Mouse (Mus musculus): ENCODE measurements around the gene Krtap9-1.
"Not testable (repeated sequence)": the region's sequence is repeated elsewhere in the genome, so short reads cannot be mapped to it uniquely, and the experiment has no call there.

Gene Krtap9-1

DNA sequence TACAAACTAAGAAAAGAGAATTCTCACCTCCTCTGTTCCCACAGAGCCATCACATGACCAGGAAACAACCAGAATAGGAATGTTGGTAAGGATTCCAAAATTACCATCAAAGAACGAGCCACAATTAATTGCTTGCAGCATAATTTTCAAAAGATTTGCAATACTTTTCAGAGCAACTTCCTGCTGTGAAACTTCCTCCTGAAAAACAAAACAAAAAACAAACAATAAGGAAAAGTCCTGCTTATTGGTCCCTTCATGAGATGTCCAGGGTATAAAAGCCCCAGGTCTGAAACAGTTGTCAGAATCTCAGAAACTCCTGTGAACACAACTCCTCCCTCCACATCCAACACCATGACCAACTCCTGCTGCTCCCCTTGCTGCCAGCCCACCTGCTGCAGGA, at the start of gene Krtap9-1:
Gene Krtap9-1, plus strand, starts transcription at position 301 of the 400 bp plus-strand sequence.
- not testable (repeated sequence) for DNase-seq

DNA sequence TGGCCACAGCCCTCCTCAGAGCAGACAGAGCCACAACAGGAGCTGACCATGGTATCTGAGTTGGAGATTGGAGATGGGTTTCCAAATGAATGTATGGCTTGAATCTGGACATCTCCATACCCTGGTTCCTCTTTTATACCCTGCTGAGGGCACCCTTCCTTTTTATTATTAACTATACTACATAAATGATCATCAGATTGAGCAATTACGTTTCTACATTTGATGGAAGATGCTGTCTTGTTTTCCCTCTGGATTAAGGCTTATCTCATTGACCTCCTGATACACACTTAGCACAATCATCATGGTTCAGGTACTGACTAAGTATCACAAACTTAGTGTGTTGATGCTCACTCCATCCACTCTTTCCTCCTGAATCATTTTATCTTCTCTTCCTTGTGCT, 35.2 kb upstream of the Krtap9-1 start, which contains the start of gene 2300003K06Rik:
Gene 2300003K06Rik, minus strand, starts transcription at position 101 of the 400 bp plus-strand sequence.
- DNase-seq: no peak

- DNase-seq: no peak
These were observed 31.0 kb upstream of the Krtap9-1 start for GRCm38 (mm10) chr11:99842185-99842584.

- DNase-seq: no peak
These were observed 26.4 kb upstream of the Krtap9-1 start for GRCm38 (mm10) chr11:99846746-99847145.

DNA sequence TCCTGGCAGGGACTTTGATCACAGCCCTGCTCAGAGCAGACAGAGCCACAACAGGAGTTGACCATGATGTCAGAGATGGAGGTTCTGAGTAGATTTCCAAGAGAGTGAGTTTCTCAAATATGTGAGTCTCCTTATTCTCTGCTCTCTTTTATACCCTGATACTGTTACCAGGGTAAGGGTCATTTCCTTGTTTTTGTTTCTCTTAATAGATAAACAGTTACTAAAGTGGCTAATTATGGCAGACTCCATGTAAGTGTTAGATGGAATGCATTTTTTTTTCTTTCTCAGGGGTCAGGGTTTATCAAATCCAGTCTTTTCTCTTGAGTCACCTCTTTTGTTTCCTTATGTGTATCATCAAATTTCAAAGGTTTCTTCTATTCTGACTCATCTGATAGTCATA, 21.7 kb upstream of the Krtap9-1 start, which contains the start of gene Krtap4-16:
Gene Krtap4-16, minus strand, starts transcription at position 101 of the 400 bp plus-strand sequence.
- DNase-seq: no peak

DNA sequence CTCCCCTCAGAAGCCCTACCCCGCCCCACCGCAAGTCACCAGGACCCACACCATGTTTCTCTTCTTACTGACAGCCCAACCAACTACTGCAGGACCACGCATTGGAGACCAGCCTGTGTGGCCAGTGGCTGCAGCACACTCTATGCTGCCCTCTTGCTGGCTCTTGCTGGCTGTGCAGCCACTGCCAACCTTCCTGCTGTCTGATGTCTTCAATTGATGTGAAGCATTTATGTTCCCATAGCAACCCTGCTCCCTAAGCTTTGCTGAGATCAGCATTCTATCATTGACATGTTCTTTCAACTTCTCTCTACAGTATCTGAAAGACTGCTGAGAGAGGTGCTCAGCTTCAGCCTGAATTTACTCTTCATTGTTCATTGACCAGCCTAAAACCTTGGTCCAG, 19.1 kb upstream of the Krtap9-1 start:
- DNase-seq: no peak

- DNase-seq: no peak
These were observed 15.6 kb upstream of the Krtap9-1 start, which contains the start of gene Gm11568 for GRCm38 (mm10) chr11:99857617-99858016. Gm11568 (plus strand) TSS chr11:99857917.

DNA sequence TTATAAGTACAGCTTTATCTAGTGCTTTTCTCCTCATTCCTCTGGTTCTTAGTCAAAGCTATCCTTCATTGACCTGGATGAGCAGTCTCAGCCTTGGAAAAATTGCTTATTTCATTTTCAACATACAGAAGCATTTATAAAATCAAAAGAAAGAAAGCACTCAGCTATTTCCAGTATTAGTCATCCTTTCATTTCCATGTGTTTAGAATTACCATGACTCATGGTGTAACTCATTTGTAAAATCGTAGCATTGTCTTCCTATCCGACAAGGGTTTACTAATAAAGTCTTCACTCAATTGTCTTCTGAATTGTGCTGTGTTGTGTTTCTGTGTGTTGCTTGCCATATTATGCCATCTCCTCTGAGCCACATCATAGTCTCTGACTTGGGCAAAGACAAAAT, 14.4 kb upstream of the Krtap9-1 start:
- DNase-seq: no peak

DNA sequence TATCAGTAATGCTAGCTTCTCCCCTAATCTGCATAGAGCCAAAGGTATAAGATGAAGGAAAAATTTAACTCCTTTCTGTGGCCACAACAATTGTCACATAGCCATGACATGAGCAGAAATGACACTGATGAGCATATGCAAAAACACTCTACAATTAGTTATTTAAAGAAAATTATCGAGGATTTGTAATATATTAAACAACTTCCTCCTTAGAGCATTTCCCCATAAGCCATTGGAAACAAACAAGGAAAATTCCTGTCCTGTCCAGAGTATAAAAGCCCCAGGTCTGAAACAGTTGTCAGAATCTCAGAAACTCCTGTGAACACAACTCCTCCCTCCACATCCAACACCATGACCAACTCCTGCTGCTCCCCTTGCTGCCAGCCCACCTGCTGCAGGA, 9.0 kb upstream of the Krtap9-1 start, which contains the start of gene Gm11559:
Gene Gm11559, plus strand, starts transcription at position 301 of the 400 bp plus-strand sequence.
- not testable (repeated sequence) for DNase-seq

- DNase-seq: not testable (repeated sequence)
These were observed 5.7 kb downstream of the Krtap9-1 start, which contains the start of gene Gm11567 for GRCm38 (mm10) chr11:99878887-99879286. Gm11567 (plus strand) TSS chr11:99879187.

- DNase-seq: no peak
These were observed 34.4 kb downstream of the Krtap9-1 start, which contains the start of gene Krtap31-1 for GRCm38 (mm10) chr11:99907620-99908019. Krtap31-1 (plus strand) TSS chr11:99907920.

DNA sequence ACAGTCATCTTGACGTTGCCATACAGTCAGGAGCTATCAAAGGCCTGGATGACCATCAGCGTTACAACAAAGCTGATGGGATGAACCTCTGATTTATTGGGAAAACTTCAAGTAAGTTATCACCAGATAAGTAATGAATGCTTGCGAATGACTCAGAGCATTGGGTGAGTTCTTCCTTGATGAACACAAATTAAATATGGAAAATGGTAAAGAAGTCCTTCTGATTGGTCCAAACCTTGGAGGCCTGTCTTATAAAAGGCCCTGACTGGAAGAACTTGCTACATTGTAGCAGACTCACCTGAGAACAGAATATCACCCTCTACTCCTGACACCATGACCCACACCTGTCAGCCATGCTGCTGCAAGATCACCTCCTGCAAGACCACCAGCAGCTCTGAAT, 41.3 kb downstream of the Krtap9-1 start, which contains the start of gene Gm11565:
Gene Gm11565, plus strand, starts transcription at position 301 of the 400 bp plus-strand sequence.
- DNase-seq: no peak

All from cerebellum, adult 8-10 months (tissue).